ENCODE assay signal across 31 mouse cellular contexts in genomic region chr5:62715977-62716376, GRCm38 (mm10). TPM values are rescaled to one million over a fixed set of nuclear protein-coding genes. Genes with fewer than 3 reads are reported as not detected.
DNase-seq lines count a peak whose midpoint lies in the region; ATAC-seq and TF ChIP-seq lines count a peak whose summit lies in the region.
"Had no signal": no experiment of that assay in that cellular context is flagged by ENCODE, and none has a peak within 500 bp of the region (broad histone marks: within the 10 kb centered on the region; RNA-seq: fewer than 3 reads in every experiment).

No protein-coding gene starts in this region.

- H3K36me3 ChIP-seq in heart, embryonic 15.5 days = no peaks in the 10 kb centered on the region
- peaks cover 4% of the 10 kb centered on the region; the same call in 1 of the 2 replicates for H3K36me3 ChIP-seq in small intestine, adult 2 months (ENCODE audit: control insufficient read depth, insufficient read depth, low read length)
- no peaks in the 10 kb centered on the region for H3K36me3 ChIP-seq in hindbrain, embryonic 11.5 days (ENCODE audit: control insufficient read depth, insufficient read depth, low read length)
- H3K36me3 ChIP-seq: embryonic facial prominence, embryonic 13.5 days; forebrain, embryonic 10.5 days; forebrain, embryonic 15.5 days; heart, embryonic 10.5 days; hindbrain, embryonic 10.5 days; intestine, embryonic 15.5 days; midbrain, embryonic 12.5 days; neural tube, embryonic 13.5 days had no signal

- H3K9me3 ChIP-seq in heart, embryonic 15.5 days (replicated peaks) = no peaks in the 10 kb centered on the region
- H3K9me3 ChIP-seq in hindbrain, embryonic 11.5 days (ENCODE audit: control insufficient read depth, low read length) = no peaks in the 10 kb centered on the region
- H3K9me3 ChIP-seq: embryonic facial prominence, embryonic 13.5 days; forebrain, embryonic 10.5 days; forebrain, embryonic 15.5 days; heart, embryonic 10.5 days; hindbrain, embryonic 10.5 days; intestine, embryonic 15.5 days; midbrain, embryonic 12.5 days; neural tube, embryonic 13.5 days had no signal

- TF ChIP-seq CTCF in small intestine, adult 2 months (IDR thresholded peaks at IDR 0.05; ENCODE audit: extremely low read depth, insufficient read length, insufficient replicate concordance, low read depth, low read length) = no peak

- no peak for ATAC-seq in heart, embryonic 15.5 days (replicated peaks; ENCODE audit: insufficient number of reproducible peaks, insufficient read depth, low FRiP score, low read depth)
- peak; percentile 9 for ATAC-seq in CD4-positive, CD25-positive, alpha-beta regulatory T cell, adult 4 months
- peak; percentile 31 for ATAC-seq in common myeloid progenitor, adult 5-6 weeks (replicated peaks; ENCODE audit: low read depth, poor library complexity, severe bottlenecking)
- ATAC-seq in hindbrain, embryonic 11.5 days (ENCODE audit: low FRiP score) = no peak
- ATAC-seq: forebrain, embryonic 15.5 days; hindbrain, embryonic 16.5 days; intestine, embryonic 15.5 days had no signal

- WGBS in heart, embryonic 15.5 days = 52% methylated on average over 1 of the region's 1 CpGs
- 41% methylated on average over 1 of the region's 1 CpGs for WGBS in small intestine, adult 2 months
- 95% methylated on average over 1 of the region's 1 CpGs for WGBS in hindbrain, embryonic 11.5 days

- DNase-seq in heart, adult 18-20 months = no peak
- DNase-seq in right cerebral cortex, postnatal 10 days (ENCODE audit: low spot score in 2 of 2) = no peak
- DNase-seq in cerebellum, adult 8-10 months = no peak
- DNase-seq in hindbrain, embryonic 11.5 days (ENCODE audit: low spot score) = no peak
- DNase-seq: adrenal gland, postnatal 36 days; cerebellum, adult 11 months; cerebellum, adult 9-11 months; kidney, adult 8-10 months; kidney, postnatal 10 days; layer of hippocampus, postnatal 36 days; left cerebral cortex, postnatal 4 days; lung, adult 2 months; lung, postnatal 10 days; retina, postnatal 1 day; thymus, adult 18-20 months had no signal

- H3K4me1 ChIP-seq in heart, embryonic 15.5 days (replicated peaks) = no peaks in the 10 kb centered on the region
- peaks cover 4% of the 10 kb centered on the region; the same call in 1 of the 2 replicates for H3K4me1 ChIP-seq in small intestine, adult 2 months (ENCODE audit: control insufficient read depth, insufficient read depth, insufficient read length, low read length)
- no peaks in the 10 kb centered on the region for H3K4me1 ChIP-seq in hindbrain, embryonic 11.5 days (replicated peaks; ENCODE audit: control insufficient read depth, insufficient read depth, low read length)
- H3K4me1 ChIP-seq: embryonic facial prominence, embryonic 13.5 days; forebrain, embryonic 10.5 days; forebrain, embryonic 15.5 days; hindbrain, embryonic 10.5 days; intestine, embryonic 15.5 days; midbrain, embryonic 12.5 days; neural tube, embryonic 13.5 days had no signal

- no peak overlapping the region for H3K4me3 ChIP-seq in heart, embryonic 15.5 days
- no peak overlapping the region for H3K4me3 ChIP-seq in small intestine, adult 2 months (ENCODE audit: low read depth, low read length)
- no peak overlapping the region for H3K4me3 ChIP-seq in hindbrain, embryonic 11.5 days (ENCODE audit: low read depth, low read length)
- H3K4me3 ChIP-seq: embryonic facial prominence, embryonic 13.5 days; forebrain, embryonic 10.5 days; forebrain, embryonic 15.5 days; heart, embryonic 10.5 days; hindbrain, embryonic 10.5 days; intestine, embryonic 15.5 days; midbrain, embryonic 12.5 days; myocyte; neural tube, embryonic 13.5 days had no signal

- H3K9ac ChIP-seq in heart, embryonic 15.5 days = no peak overlapping the region
- H3K9ac ChIP-seq in hindbrain, embryonic 11.5 days (ENCODE audit: low read depth, low read length) = no peak overlapping the region
- H3K9ac ChIP-seq: embryonic facial prominence, embryonic 13.5 days; forebrain, embryonic 15.5 days; intestine, embryonic 15.5 days; liver, embryonic 14.5 days; midbrain, embryonic 12.5 days; neural tube, embryonic 13.5 days had no signal

- peak overlapping the region; percentile 0; the same call in 1 of the 2 replicates for H3K27ac ChIP-seq in heart, embryonic 15.5 days
- peak overlapping the region; percentile 58 for H3K27ac ChIP-seq in small intestine, adult 2 months (ENCODE audit: insufficient read depth, low read depth, low read length)
- no peak overlapping the region for H3K27ac ChIP-seq in hindbrain, embryonic 11.5 days (ENCODE audit: low read depth, low read length)
- H3K27ac ChIP-seq: embryonic facial prominence, embryonic 13.5 days; forebrain, embryonic 10.5 days; forebrain, embryonic 15.5 days; heart, embryonic 10.5 days; hindbrain, embryonic 10.5 days; intestine, embryonic 15.5 days; liver, embryonic 14.5 days; macrophage; midbrain, embryonic 12.5 days; neural tube, embryonic 13.5 days had no signal

- no peak for TF ChIP-seq POLR2A in small intestine, adult 2 months (IDR thresholded peaks at IDR 0.05; ENCODE audit: low read depth, low read length)

- no peak overlapping the region for H3K4me2 ChIP-seq in heart, embryonic 15.5 days
- no peak overlapping the region for H3K4me2 ChIP-seq in hindbrain, embryonic 11.5 days (replicated peaks; ENCODE audit: low read depth, low read length)
- H3K4me2 ChIP-seq: embryonic facial prominence, embryonic 13.5 days; forebrain, embryonic 15.5 days; intestine, embryonic 15.5 days; midbrain, embryonic 12.5 days; neural tube, embryonic 13.5 days had no signal

- no peaks in the 10 kb centered on the region for H3K27me3 ChIP-seq in heart, embryonic 15.5 days
- no peaks in the 10 kb centered on the region for H3K27me3 ChIP-seq in small intestine, adult 2 months (ENCODE audit: control insufficient read depth, insufficient read depth, low read length)
- H3K27me3 ChIP-seq in hindbrain, embryonic 11.5 days (ENCODE audit: control insufficient read depth, insufficient read depth, low read length) = no peaks in the 10 kb centered on the region
- H3K27me3 ChIP-seq: embryonic facial prominence, embryonic 13.5 days; forebrain, embryonic 15.5 days; intestine, embryonic 15.5 days; midbrain, embryonic 12.5 days; neural tube, embryonic 13.5 days had no signal

RNA-seq across cellular contexts. Expression of gene Arap2, which starts 50.0 kb away (rescaled TPM):
- 4.7 and 5.4 TPM in 2 replicates for polyA plus RNA-seq in heart, embryonic 15.5 days (2015; fragmentation: Nextera tagmentation; extraction: Ambion mirVana)
- total RNA-seq in heart, adult 18-20 months (2021) = 10 to 100 TPM in 1 of 2 experiments, 1 to 10 TPM in 1; 9.9 to 12.3 TPM
- polyA plus RNA-seq in CD4-positive, CD25-positive, alpha-beta regulatory T cell, adult 4 months (2017; shearing (Covaris generic)) = 10 to 100 TPM; 28.6 to 32.8 TPM
- 34.7 and 41.4 TPM in 2 replicates for total RNA-seq in common myeloid progenitor, adult 5-6 weeks (2017)
- 1.9 and 2.9 TPM in 2 replicates for polyA plus RNA-seq in small intestine, adult 2 months (2012; rRNA removed)
- polyA plus RNA-seq in hindbrain, embryonic 11.5 days (2014; fragmentation: Nextera tagmentation; extraction: Ambion mirVana) = 1.3 and 2.2 TPM in 2 replicates

Comparison
In these comparisons a context has a peak if more than half of its experiments do, and no peak if none do; other contexts are left out.
1. ATAC-seq: peak in CD4-positive, CD25-positive, alpha-beta regulatory T cell, adult 4 months (single experiment) and common myeloid progenitor, adult 5-6 weeks (single experiment); none in heart, embryonic 15.5 days (single experiment) and hindbrain, embryonic 11.5 days (single experiment).